Mouse (Mus musculus) brain, embryonic 14.5 days (tissue): ENCODE data around the gene Fam185a. TPM values are rescaled to one million over a fixed set of nuclear protein-coding genes. Genes with fewer than 3 reads are reported as not detected.

ENCODE experiments used
- DNase-seq: peaks from one replicate; pipeline ENCODE4 v3.0.0-alpha.2; 2011; ENCODE audit warnings: low read depth
- CTCF ChIP-seq: fragments of 200-500 bp; IDR thresholded peaks from 2 replicates; pipeline ENCODE4 v1.5.1; 2012; ENCODE audit warnings: inconsistent platforms, mild to moderate bottlenecking, moderate library complexity, borderline replicate concordance; ENCODE audit not compliant: insufficient read depth, insufficient read length; ENCODE audit errors: extremely low read depth
- POLR2A ChIP-seq: fragments of 200-500 bp; IDR thresholded peaks from 2 replicates; pipeline ENCODE4 v1.6.1; 2012; ENCODE audit warnings: mild to moderate bottlenecking, inconsistent platforms, borderline replicate concordance; ENCODE audit not compliant: poor library complexity, insufficient read depth, insufficient read length, severe bottlenecking; ENCODE audit errors: extremely low read depth
- polyA plus RNA-seq: library from polyadenylated mRNA; depleted of rRNA; stranded (reverse); fragments of >200 nt; gene quantifications from 2 replicates; pipeline ENCODE4 v1.2.3, GENCODE M21; 2012; rRNA removed

Gene Fam185a
- polyA plus RNA-seq: 2.7 and 4.7 TPM in 2 replicates

- TF ChIP-seq CTCF: no peak
- no peak for TF ChIP-seq POLR2A
- DNase-seq: peak; percentile 99
Observed at GRCm38 (mm10) chr5:21424614-21425602, at the start of gene Fam185a, which contains the start of gene Ccdc146. Fam185a (plus strand) TSS chr5:21424958. Ccdc146 (minus strand) TSS chr5:21424677.

- TF ChIP-seq CTCF (no peak), POLR2A (no peak)
- DNase-seq: no peak
Observed at GRCm38 (mm10) chr5:21376935-21377334, 47.8 kb upstream of the Fam185a start.

- TF ChIP-seq POLR2A (no peak), CTCF (no peak)
- no peak for DNase-seq
Observed at GRCm38 (mm10) chr5:21378397-21378796, 46.4 kb upstream of the Fam185a start.

GRCm38 (mm10) chr5:21381986-21382385 lies 42.8 kb upstream of the Fam185a start:
- TF ChIP-seq POLR2A (no peak), CTCF (no peak)
- no peak for DNase-seq

GRCm38 (mm10) chr5:21382678-21383077 lies 42.1 kb upstream of the Fam185a start:
- no peak for TF ChIP-seq POLR2A
- TF ChIP-seq CTCF: no peak
- DNase-seq: no peak

GRCm38 (mm10) chr5:21383392-21384251 lies 41.1 kb upstream of the Fam185a start:
- no peak for DNase-seq
- TF ChIP-seq CTCF (no peak), POLR2A (no peak)

GRCm38 (mm10) chr5:21384252-21384960 lies 40.4 kb upstream of the Fam185a start:
- TF ChIP-seq CTCF (no peak), POLR2A (no peak)
- no peak for DNase-seq

GRCm38 (mm10) chr5:21384976-21385375 lies 39.8 kb upstream of the Fam185a start:
- TF ChIP-seq CTCF (no peak), POLR2A (no peak)
- no peak for DNase-seq

- no peak for TF ChIP-seq POLR2A
- TF ChIP-seq CTCF: no peak
- DNase-seq: no peak
Observed at GRCm38 (mm10) chr5:21386432-21386831, 38.3 kb upstream of the Fam185a start.

GRCm38 (mm10) chr5:21387340-21387739 lies 37.4 kb upstream of the Fam185a start:
- TF ChIP-seq CTCF: no peak
- no peak for TF ChIP-seq POLR2A
- DNase-seq: no peak
